Mouse (Mus musculus): ENCODE results near the gene Kcnc1.

Kcnc1 gene

DNA sequence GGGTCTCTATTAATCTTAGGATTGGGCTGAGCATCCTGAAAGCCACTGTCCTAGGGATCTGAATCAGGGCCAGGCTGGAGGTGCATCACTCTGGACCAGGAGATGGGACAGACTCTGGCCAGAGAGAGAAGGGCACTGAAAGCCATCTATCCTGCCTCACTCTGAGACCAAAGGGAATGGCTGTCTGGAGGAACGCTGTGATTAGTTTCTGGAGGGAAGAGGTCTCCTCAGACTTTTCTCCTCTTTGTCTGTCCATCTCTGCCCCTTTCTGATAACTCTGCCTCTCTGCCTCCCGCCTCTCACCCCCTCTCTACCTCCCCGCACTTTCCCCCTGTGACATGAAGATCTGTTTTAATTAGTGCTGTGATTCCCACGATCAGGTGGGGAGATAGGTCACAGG, 1.4 kb upstream of the Kcnc1 start:
- no peak for DNase-seq (ENCODE audit: low spot score)

DNA sequence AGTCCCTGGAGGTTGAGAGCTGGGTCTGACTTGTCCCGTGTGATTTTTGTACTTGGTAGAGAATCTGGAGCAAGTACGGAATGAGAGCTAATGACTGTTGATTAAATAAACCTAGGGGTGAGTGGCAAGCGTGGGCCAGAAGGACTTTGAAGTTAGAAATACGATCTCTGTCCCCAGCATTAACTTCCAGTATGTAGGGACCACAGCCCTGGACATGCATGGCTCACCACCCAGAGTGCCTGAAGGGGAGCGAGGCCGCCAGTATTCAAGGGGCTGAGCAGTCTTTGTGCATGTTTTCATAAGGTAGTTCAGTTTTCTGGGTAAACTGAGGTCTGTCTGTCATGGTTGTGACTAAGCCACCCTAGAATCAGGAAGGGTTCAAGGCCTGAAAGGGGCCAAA, 726 bp upstream of the Kcnc1 start:
- DNase-seq (ENCODE audit: low spot score): no peak

DNA sequence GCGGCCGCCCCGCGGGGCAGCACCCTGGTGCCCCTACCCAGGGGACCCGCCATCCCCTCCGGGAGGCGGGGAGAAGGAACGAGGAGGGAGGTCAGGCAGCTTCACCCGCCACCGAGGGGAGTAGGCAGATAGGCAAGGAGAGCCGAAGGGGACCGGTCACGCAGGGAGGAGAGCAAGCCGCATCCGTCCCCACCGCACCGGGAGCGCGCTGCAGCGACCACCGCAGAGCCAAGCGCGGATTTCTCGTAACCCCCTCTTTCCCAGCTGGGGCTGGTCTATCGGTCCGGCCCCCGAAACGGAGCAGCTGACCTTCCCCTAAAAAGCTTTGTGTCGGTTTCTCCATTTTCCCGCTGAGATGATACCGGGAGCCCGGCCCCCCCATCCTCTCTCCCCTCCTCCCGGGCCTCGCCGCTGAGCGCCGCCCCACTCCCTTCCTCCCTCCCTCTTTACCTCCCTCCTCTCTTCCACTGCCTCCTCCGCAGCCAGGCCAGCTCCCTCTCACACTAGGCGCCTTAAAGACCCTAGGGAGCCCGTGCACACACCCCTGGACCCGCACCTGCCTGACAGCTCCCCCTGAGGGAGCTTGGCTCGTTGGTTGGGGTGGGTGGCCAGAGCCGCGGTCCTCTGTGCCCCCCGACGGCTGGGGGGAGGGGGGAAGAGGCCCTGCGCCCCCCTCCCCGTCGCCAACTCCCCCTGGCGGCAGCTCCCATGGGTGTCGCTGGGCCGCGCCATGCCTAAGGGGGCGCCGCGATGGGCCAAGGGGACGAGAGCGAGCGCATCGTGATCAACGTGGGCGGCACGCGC, 833 bp downstream of the Kcnc1 start:
- no peak for DNase-seq (ENCODE audit: low spot score)

DNA sequence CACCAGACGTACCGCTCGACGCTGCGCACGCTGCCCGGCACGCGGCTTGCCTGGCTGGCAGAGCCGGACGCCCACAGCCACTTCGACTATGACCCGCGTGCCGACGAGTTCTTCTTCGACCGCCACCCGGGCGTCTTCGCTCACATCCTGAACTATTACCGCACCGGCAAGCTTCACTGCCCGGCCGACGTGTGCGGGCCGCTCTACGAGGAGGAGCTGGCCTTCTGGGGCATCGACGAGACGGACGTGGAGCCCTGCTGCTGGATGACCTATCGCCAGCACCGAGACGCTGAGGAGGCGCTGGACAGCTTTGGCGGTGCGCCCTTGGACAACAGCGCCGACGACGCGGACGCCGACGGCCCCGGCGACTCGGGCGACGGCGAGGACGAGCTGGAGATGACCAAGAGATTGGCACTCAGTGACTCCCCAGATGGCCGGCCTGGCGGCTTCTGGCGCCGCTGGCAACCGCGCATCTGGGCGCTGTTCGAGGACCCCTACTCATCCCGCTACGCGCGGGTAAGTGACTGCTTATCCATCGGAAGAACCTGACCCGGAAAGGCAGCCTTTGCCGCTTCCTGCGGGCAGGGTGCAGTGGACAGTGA, 1.5 kb downstream of the Kcnc1 start:
- no peak for DNase-seq (ENCODE audit: low spot score)

DNA sequence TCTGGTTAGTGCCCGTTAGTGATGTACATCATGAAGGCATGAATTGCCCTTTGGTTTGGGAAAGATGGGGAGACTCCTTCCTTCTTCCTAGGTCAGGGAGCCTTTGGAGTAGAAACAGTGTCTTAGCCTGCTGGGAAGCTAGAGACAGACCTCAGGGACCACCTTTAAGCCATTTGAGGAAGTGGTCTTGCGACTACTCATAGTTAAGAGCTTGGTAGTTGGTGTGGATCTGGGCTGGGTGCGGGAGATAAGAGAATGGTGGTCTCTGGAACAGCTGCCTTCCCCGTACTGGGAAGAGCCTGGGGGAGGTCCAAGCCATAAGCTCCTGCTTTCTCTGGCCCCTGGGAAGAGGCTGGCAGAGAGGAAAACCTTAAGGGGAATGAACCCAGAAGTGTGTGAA, 2.3 kb downstream of the Kcnc1 start:
- no peak for DNase-seq (ENCODE audit: low spot score)

DNA sequence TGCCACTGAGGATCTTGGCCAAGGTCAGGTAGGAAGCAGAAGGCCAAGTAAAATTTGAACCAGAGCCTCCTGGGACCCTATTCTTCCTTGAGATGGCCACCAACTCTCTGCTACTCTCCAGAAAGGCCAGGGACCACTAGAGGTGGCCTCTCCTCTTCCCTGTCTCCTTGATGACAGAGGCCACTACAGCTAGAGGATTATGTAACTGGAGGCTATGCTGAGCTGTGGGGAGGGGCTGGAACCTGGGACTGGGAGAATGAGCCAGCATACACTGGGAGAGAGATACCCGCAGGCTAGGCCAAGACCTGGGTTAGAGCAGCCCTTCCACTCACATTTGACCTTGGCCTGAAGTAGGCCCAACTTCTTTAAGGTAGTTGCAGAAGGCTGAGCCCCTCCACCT, 3.4 kb downstream of the Kcnc1 start:
- DNase-seq (ENCODE audit: low spot score): no peak

DNA sequence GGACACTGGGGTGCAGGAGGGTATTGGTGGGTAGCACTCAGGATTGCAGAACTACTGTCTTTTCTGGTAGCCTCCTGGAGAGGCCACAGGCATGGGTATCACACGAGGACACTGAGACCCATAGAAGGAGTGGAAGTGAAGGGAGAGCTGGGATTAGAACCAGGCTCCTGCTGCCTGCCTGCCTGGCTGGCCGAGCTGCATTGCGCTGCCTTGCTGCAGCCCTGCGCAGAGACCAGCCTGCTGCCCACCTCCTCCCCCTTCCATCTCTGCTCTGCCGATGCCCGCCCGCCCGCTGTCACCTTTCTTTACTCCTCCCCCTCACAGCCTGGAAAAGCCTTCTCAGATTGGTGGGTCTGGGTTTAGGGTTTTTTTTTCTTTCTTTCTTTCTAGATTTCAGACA, 4.0 kb downstream of the Kcnc1 start:
- DNase-seq (ENCODE audit: low spot score): no peak

DNA sequence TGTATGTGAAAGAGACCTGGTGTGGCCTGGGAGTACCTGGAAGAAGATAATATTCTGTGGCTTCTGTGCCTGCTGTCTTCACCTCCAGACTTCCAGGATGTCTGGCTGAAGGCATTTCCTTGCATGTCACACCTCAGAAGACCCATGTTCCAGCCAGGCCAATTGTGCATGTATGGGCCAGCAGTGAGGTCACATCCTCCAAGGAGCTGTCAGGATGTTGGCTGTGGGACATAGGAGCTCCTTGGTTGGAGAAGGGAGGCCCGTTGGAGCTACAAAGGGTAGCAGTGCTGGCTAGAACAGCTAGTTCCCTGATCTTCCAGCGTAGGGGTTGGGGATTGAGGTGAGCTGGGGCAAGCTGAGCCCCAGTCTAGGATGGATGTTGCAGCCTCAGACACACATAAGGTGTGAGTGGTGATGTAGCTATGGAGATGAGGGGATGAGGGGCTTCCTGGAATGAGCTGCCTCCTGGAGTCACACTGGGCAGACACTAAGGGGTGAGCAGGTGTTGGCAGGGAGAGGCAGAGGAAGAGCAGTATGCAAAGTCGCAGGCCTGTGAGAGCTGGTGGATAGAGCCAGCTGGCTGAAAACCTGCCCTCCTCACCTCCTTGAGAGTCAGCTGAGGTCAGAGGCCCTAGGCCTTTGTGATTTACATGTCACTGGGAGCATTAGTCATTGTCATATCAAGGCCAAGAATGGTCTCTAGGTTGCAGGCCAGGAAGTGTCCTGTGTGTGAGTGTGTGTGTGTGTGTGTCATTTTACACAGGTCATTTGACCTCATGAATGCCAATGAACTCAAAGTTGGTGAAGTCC, 5.3 kb downstream of the Kcnc1 start:
- DNase-seq (ENCODE audit: low spot score): no peak

DNA sequence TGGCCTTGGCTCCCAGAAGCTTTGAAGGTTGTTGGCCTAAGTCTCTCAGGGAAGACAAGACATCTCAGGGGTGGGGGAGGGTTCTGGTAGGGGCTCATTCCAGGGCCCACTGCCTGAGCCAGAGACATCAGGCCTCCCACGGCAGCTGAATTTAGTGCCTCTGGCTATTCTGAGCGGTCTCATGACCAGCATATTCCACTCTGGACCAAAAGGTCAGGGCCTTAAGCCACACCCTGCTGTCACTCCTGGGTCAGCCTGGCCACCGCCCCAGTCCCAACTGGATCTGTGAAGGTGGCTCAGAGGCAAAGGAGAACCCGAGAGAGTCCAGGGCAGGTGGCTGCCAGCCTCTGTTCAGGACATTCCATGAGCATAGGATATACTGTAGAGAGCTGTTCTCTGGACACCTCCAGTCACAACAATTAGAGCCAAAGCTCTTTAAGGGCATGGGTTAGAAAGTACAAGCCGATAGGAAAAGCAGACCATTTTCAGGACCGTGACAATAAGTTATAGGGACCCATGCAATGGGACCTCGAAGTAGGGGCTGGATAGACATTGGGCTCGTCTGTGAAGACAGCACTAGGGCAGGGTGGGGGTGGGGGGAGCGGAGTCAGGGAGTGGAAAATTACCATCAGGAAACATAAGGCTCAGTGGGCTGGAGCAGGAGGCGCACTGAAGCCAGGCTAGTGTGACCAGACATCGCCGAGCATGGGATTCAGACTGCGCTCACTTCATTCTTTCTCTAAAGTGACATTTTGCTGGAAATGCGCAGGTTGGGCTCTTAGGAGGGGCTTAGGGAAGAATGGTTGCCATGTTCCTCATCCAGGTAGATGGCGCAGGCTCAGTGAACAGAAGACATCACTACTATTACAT, 7.6 kb downstream of the Kcnc1 start:
- DNase-seq (ENCODE audit: low spot score): no peak

DNA sequence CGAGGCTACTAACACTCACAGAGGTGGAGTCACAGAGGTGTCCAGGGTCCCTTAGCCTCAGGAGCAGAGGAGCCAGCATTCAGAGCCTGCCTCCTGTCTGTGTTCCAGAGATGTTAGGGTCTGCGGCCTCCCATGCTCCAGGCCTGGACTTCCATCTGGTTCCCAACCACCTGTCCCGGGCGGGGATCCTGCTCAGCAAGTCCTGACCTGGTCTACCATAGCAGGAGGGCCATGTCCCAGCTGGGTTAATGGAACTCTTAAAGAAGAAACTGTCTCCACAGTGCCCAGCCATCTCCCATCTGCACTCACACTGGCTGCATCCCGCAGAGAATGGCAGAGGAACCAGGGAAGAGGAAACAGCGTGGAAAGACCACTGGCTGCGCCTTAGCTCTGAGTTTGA, 8.5 kb downstream of the Kcnc1 start:
- DNase-seq (ENCODE audit: low spot score): no peak

DNA sequence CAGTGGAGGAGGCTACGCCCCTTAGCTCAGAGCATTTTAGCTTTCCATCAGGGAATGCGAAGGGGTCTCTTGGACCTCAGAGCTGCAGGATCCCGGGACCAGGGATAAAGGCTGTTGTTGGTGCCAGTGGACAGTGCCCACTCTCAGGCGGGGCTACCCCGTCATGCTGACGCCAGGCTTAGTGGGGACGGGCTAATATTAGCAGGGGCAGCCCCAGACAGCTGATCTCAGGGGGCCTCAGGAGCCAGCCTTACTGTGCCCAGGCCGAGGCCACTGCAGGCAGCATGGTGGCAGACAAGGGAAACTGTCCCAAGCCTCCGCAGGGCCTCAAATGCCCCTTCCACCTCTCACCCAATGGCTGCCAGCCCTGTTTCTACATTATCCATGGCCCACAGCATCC, 12.3 kb downstream of the Kcnc1 start:
- no peak for DNase-seq (ENCODE audit: low spot score)

DNA sequence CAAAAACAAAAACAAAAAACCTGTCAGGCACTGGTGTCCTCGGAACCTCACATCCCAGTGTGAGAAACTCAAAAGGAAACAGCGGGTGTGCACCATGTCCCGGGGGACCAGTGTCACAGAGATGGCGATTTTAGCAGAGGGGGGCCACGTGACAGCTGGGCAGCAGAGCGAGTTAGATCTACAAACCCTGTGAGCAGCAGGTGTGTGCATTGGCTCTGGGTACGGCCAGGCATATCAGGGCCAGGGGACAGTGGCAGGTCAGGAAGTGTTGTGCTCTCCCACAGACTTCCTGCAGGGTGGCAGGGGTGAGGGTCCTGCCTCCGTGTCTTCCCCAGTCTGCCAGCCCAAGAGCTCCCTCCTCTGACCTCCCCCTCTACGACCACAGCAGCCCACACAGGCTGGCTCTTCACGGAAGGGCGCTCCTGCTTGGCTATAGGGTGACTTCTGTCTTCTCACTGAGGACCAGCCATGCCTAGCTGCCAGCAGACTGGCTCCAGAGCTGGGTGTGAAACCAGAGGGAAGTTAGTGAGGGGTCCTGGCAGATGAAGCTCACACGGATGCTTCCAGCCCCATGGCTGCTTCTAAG, 13.0 kb downstream of the Kcnc1 start:
- no peak for DNase-seq (ENCODE audit: low spot score)

DNA sequence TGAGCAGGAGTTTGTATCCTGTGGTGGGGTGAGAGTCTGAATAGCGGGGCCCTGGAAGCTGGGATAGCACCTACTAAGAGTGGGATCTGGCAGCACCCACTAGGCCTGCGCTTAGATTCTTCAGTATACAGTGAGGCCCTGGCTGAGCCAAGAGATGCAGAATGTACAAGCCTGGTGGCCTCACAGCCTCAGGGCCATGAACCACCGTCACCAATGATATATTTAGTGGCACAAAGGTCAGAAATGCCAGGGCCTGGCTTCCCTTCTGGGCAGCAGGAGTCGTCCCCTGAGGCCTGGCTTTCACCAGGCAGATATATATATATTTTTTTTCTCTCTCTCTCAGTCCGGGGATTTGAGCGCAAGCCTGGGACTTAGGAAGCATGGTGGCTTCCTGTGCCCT, 14.4 kb downstream of the Kcnc1 start:
- no peak for DNase-seq (ENCODE audit: low spot score)

DNA sequence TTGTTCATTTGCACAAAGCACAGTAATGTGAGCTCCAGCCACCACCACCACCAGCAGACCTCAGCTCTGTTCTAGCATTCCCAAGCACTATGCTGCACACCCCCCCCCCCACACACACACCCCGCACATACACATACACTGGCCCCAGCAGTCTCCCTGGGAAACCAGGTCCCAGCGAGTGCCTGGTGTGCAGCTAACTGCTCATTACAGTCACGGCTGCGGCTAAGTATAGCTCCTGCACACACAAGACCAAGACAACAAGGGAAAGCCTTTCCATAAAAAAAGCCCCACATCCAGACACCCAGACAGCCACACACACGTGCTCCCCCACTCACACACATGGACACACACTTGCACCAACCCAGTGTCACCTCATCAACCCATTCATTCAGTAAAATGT, 16.5 kb downstream of the Kcnc1 start:
- DNase-seq (ENCODE audit: low spot score): no peak

DNA sequence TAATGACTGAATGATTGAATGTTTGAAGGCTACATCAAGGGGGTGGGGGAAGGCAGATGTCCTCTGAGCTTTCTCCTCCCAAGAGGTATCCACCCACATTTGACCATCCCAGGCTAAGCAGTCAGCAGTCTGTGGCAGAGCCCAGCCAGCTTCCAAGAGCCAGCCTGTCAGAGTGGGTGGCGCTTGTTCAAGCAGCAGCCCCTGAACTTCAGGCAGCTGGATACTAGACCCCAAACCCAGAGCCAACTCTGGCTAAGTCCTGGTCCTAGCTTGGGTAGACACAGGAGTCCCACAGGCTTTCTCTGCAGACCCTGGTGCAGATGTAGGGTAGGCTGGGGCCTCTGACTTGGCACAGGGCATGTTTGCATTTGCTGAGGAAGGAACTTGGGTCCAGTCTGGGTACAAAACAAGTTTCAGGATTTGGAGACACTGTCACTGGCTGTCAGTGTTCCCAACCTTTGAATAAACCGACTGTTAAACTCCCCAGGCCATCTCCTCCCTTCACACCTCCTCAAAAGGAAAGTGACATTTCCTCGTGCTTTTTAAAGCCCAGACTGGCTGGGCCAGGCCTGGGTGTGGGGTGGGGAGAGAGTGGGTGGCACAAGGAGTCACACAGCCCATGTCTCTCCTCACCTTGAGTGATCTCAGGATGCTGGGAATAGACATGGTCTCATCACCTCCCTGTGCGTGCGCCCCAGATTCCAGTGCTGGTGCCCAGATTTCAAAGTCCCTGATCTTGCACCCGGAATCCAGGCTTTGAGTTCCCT, 17.8 kb downstream of the Kcnc1 start:
- DNase-seq (ENCODE audit: low spot score): no peak

DNA sequence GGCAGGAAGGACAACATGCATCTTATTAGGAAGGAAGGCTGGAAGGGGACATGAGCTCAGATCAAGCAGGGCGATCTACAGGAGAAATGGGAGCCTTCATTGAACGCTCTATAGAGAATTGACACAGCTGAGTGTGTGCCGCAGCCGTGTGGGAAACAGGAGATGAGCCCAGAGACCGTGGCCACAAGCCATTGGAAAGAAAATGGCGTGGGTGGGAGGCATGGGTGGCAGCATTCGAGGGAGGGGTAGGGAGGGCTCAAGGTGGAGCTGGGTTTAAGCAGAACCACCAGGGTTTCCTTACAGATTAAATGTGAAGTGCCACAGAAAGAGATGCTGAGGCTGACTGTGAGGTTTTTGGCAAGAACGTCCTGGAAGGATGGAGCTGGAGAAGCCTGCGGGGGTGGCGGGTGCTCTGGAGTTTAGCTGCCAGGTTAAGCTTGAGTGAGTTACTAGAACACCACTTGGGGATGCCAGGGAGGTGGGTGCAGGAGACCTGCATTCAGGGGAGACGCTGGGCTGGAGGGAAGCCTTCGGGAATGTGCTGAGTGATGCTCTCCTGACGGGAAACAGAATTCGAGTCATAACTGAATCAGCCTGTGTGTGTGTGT, 19.6 kb downstream of the Kcnc1 start:
- DNase-seq (ENCODE audit: low spot score): no peak

DNA sequence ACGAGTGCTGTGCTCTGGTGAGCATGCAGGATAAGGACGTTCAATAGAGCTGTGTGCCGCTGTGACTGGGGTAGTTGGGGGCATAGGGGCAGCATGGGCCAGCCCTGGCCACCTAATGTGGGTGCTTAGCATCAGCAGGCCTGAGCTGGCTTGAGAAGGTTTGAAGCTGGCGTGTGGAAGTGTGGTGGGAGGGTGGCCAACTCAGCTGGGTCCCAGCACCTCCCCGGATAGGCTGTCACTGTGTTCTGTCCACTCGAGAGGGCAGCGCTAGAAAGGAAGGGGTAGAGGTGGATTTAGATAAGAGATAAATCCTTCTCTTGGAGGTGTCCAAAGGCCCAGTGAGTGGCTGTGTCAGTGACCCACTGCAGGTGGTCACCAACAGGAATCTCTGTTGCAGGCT, 21.2 kb downstream of the Kcnc1 start:
- no peak for DNase-seq (ENCODE audit: low spot score)

DNA sequence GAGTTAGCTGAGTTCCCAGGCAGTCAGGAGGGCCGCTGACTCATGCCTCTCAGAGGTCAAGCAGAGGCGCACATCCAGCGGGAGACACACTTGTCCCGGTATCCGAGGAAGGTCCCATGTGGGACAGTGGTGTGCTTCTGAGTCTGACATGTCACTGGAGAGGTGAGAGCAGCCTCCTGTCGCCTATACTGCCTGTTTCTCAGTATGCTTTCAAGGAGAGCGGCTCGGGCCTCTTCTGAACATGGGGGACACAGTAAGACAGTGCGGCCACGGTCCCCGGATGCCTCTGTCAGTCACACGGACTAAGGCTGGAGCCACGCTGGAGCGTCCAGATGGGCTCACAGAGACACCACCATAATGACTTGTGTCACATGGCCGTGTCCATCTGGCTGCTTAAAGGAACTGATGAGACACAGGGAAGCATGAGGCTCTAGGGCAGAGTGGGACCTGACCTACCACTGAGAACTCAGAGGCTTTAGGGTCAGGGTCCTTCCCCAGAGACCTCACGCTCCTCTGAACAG, 21.9 kb downstream of the Kcnc1 start:
- no peak for DNase-seq (ENCODE audit: low spot score)

DNA sequence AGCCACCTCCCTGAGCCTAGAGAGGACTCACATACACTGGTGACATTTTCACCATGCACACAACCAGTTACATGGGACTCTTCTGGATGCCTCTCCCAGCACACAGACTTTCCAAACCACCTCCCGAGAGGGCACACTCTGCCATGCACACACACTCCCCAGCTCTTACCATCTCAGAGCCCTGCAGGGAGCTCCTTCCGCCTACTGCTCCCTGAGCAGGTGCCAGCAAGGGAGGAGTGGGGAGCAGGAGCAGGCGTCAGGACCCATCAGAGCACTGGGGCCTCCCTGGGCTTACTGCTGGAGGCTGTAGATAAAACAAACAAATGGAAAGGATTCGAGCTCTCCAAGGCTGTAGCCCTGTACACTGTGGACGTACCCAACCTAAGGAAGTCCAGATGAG, 25.2 kb downstream of the Kcnc1 start:
- no peak for DNase-seq (ENCODE audit: low spot score)

DNA sequence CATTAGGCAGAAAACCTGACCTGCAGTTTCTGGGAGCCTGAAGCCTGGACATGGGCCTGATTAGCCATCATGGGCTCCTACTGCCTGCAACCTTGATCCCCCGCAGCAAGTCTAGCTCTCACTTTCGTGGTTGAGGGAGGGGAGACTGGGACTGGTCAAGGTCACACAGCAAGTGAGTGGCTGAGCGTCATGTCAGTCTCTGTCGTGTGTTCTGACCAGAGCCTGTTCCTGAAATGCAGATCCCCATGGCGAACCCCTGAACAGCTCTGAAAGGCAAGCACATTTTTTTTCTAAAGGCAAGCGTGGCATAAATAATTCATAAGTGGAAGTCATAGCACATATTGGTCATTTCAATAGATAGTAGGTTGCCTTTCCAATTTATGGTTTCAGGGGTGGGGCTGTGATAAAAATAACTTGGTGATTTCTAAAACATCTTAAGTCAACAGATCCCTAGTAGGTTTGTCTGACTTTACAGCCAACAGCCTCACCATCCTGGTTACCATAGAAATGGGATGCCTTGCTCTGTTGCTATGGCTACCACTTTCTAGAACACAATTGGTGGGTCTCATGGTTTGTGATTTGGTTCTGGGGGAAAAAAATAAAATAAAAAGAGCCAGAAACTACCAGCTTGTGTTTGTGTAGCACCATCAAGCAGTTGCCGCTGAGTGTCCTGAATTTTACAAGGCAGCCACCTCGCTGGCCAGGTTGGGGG, 25.9 kb downstream of the Kcnc1 start:
- no peak for DNase-seq (ENCODE audit: low spot score)

Data from ovary, postnatal 10 days (tissue).